Mouse (Mus musculus) skeletal muscle tissue, adult 2 months (tissue): ENCODE measurements around the gene Naa80.

Experiments used
- DNase-seq: peaks from one replicate; pipeline ENCODE4 v3.0.0-alpha.2; 2012; ENCODE audit warnings: low read depth, low spot score

The Naa80 gene

GRCm38 (mm10) chr9:107578587-107578986, at the start of gene Naa80:
Naa80 (plus strand) TSS chr9:107578887.
- no peak for DNase-seq

- peak; percentile 96 for DNase-seq
Observed at GRCm38 (mm10) chr9:107533791-107534407, 44.8 kb upstream of the Naa80 start, which contains the start of gene Tmem115. Tmem115 (plus strand) TSS chr9:107533945.

- no peak for DNase-seq
Observed at GRCm38 (mm10) chr9:107534408-107535202, 44.1 kb upstream of the Naa80 start.

- DNase-seq, result no peak
Observed at GRCm38 (mm10) chr9:107538231-107538630, 40.5 kb upstream of the Naa80 start.

GRCm38 (mm10) chr9:107538711-107539110, 40.0 kb upstream of the Naa80 start:
- no peak for DNase-seq

GRCm38 (mm10) chr9:107539940-107540339, 38.7 kb upstream of the Naa80 start:
- DNase-seq, result no peak

GRCm38 (mm10) chr9:107540420-107540819, 38.3 kb upstream of the Naa80 start:
- DNase-seq, result no peak

- no peak for DNase-seq
Observed at GRCm38 (mm10) chr9:107541005-107541404, 37.7 kb upstream of the Naa80 start.

- peak; percentile 89 for DNase-seq
Observed at GRCm38 (mm10) chr9:107541474-107542351, 37.0 kb upstream of the Naa80 start, which contains the start of the genes Cyb561d2 and Nprl2. Cyb561d2 (minus strand) TSS chr9:107542193. Nprl2 (plus strand) TSS chr9:107542226.

- DNase-seq, result no peak
Observed at GRCm38 (mm10) chr9:107542352-107542686, 36.4 kb upstream of the Naa80 start.

- no peak for DNase-seq
Observed at GRCm38 (mm10) chr9:107542721-107543120, 36.0 kb upstream of the Naa80 start.

- DNase-seq, result no peak
Observed at GRCm38 (mm10) chr9:107543299-107543698, 35.4 kb upstream of the Naa80 start.

GRCm38 (mm10) chr9:107544196-107544700, 34.4 kb upstream of the Naa80 start:
- DNase-seq, result no peak

- no peak for DNase-seq
Observed at GRCm38 (mm10) chr9:107544729-107545128, 34.0 kb upstream of the Naa80 start.

- no peak for DNase-seq
Observed at GRCm38 (mm10) chr9:107545199-107545598, 33.5 kb upstream of the Naa80 start.

- DNase-seq, result no peak
Observed at GRCm38 (mm10) chr9:107545602-107546001, 33.1 kb upstream of the Naa80 start.

GRCm38 (mm10) chr9:107547026-107547425, 31.7 kb upstream of the Naa80 start, which contains the start of gene Zmynd10:
Zmynd10 (plus strand) TSS chr9:107547298.
- peak; percentile 85 for DNase-seq

GRCm38 (mm10) chr9:107547957-107548356, 30.7 kb upstream of the Naa80 start:
- no peak for DNase-seq

GRCm38 (mm10) chr9:107548820-107549219, 29.9 kb upstream of the Naa80 start:
- DNase-seq, result no peak

GRCm38 (mm10) chr9:107549297-107550074, 29.2 kb upstream of the Naa80 start:
- DNase-seq, result no peak
